Mouse (Mus musculus): Measurements from ENCODE around the gene Upk1a.
A peak's percentile ranks its signal among the peaks of the same experiment; 100 is the strongest.

Gene Upk1a

GRCm38 (mm10) chr7:30579950-30580349 is 32.7 kb downstream of the Upk1a start:
- no peak for DNase-seq (ENCODE audit: low read depth, low spot score)

- no peak for DNase-seq (ENCODE audit: low read depth, low spot score)
Observed at GRCm38 (mm10) chr7:30572969-30573368, 39.7 kb downstream of the Upk1a start.

- no peak for DNase-seq (ENCODE audit: low read depth, low spot score)
Observed at GRCm38 (mm10) chr7:30572389-30572788, 40.3 kb downstream of the Upk1a start.

- no peak for DNase-seq (ENCODE audit: low read depth, low spot score)
Observed at GRCm38 (mm10) chr7:30567555-30567954, 45.1 kb downstream of the Upk1a start.

- DNase-seq (ENCODE audit: low read depth, low spot score): no peak
Observed at GRCm38 (mm10) chr7:30566033-30566432, 46.6 kb downstream of the Upk1a start.

GRCm38 (mm10) chr7:30564970-30565571 is 47.6 kb downstream of the Upk1a start, which contains the start of gene Igflr1:
Igflr1 (plus strand) TSS chr7:30565427.
- DNase-seq (ENCODE audit: low read depth, low spot score): peak; percentile 70

- peak; percentile 88 for DNase-seq (ENCODE audit: low read depth, low spot score)
Observed at GRCm38 (mm10) chr7:30563906-30564280, 48.8 kb downstream of the Upk1a start.

GRCm38 (mm10) chr7:30563117-30563905 is 49.3 kb downstream of the Upk1a start, which contains the start of the genes U2af1l4, Gm49396 and Psenen:
U2af1l4 (plus strand) TSS chr7:30563301.
Gm49396 (plus strand) TSS chr7:30563344.
Psenen (minus strand) TSS chr7:30563627.
- peak; percentile 99 for DNase-seq (ENCODE audit: low read depth, low spot score)

GRCm38 (mm10) chr7:30562526-30563116 is 50.0 kb downstream of the Upk1a start:
- DNase-seq (ENCODE audit: low read depth, low spot score): no peak

- DNase-seq (ENCODE audit: low read depth, low spot score): no peak
Observed at GRCm38 (mm10) chr7:30560296-30560695, 52.4 kb downstream of the Upk1a start.

- peak; percentile 94 for DNase-seq (ENCODE audit: low read depth, low spot score)
Observed at GRCm38 (mm10) chr7:30559443-30559954, 53.1 kb downstream of the Upk1a start, which contains the start of gene Lin37. Lin37 (minus strand) TSS chr7:30559838.

GRCm38 (mm10) chr7:30558656-30559442 is 53.8 kb downstream of the Upk1a start:
- DNase-seq (ENCODE audit: low read depth, low spot score): peak; percentile 26

- no peak for DNase-seq (ENCODE audit: low read depth, low spot score)
Observed at GRCm38 (mm10) chr7:30557901-30558514, 54.6 kb downstream of the Upk1a start.

GRCm38 (mm10) chr7:30556894-30557536 is 55.6 kb downstream of the Upk1a start:
- DNase-seq (ENCODE audit: low read depth, low spot score): peak; percentile 53

- no peak for DNase-seq (ENCODE audit: low read depth, low spot score)
Observed at GRCm38 (mm10) chr7:30553810-30554584, 58.6 kb downstream of the Upk1a start.
